Mouse (Mus musculus): ENCODE data around the gene 1810030O07Rik. TPM values are rescaled to one million over a fixed set of nuclear protein-coding genes. Genes with fewer than 3 reads are reported as not detected.
"Not testable (repeated sequence)": the region's sequence is repeated elsewhere in the genome, so short reads cannot be mapped to it uniquely, and the experiment has no call there.

1810030O07Rik gene
- polyA plus RNA-seq, 1 experiment from 2014 or later = 25.6 TPM

GRCm38 (mm10) chrX:12611211-12611610 is 62.3 kb downstream of the 1810030O07Rik start:
- no peak for ATAC-seq (ENCODE audit: low FRiP score, low read depth)
- no peak overlapping the region for H3K9ac ChIP-seq
- no peak overlapping the region for H3K4me2 ChIP-seq
- H3K4me3 ChIP-seq = no peak overlapping the region
- no peaks in the 10 kb centered on the region for H3K27me3 ChIP-seq
- H3K27ac ChIP-seq (replicated peaks) = no peak overlapping the region
- WGBS = 88% methylated on average over 2 of the region's 2 CpGs
- no peaks in the 10 kb centered on the region for H3K4me1 ChIP-seq (replicated peaks)
- H3K36me3 ChIP-seq = peaks cover 15% of the 10 kb centered on the region; the same call in 1 of the 2 replicates
- H3K9me3 ChIP-seq = no peaks in the 10 kb centered on the region

GRCm38 (mm10) chrX:12610541-12610940 is 62.9 kb downstream of the 1810030O07Rik start:
- not testable (repeated sequence) for H3K4me2 ChIP-seq; H3K4me3 ChIP-seq; H3K27me3 ChIP-seq; H3K27ac ChIP-seq (replicated peaks); H3K4me1 ChIP-seq (replicated peaks); H3K9me3 ChIP-seq; H3K9ac ChIP-seq; ATAC-seq (ENCODE audit: low FRiP score, low read depth)
- peaks cover 15% of the 10 kb centered on the region; the same call in 1 of the 2 replicates for H3K36me3 ChIP-seq

Other genes with a start within 250 kb of the 1810030O07Rik start
- 198 TPM in 2 replicates for gene Atp6ap2, start 85.9 kb downstream of the 1810030O07Rik start, polyA plus RNA-seq (2015; fragmentation: Nextera tagmentation; extraction: Ambion mirVana)
- gene Med14, start 88.4 kb upstream of the 1810030O07Rik start, polyA plus RNA-seq (2015; fragmentation: Nextera tagmentation; extraction: Ambion mirVana) = 13.0 and 14.5 TPM in 2 replicates